Mouse (Mus musculus): ENCODE results near the gene Topbp1. TPM values are rescaled to one million over a fixed set of nuclear protein-coding genes. Genes with fewer than 3 reads are reported as not detected.

The Topbp1 gene
- polyA plus RNA-seq, 1 experiment from 2014 or later, result 22.8 TPM

DNA sequence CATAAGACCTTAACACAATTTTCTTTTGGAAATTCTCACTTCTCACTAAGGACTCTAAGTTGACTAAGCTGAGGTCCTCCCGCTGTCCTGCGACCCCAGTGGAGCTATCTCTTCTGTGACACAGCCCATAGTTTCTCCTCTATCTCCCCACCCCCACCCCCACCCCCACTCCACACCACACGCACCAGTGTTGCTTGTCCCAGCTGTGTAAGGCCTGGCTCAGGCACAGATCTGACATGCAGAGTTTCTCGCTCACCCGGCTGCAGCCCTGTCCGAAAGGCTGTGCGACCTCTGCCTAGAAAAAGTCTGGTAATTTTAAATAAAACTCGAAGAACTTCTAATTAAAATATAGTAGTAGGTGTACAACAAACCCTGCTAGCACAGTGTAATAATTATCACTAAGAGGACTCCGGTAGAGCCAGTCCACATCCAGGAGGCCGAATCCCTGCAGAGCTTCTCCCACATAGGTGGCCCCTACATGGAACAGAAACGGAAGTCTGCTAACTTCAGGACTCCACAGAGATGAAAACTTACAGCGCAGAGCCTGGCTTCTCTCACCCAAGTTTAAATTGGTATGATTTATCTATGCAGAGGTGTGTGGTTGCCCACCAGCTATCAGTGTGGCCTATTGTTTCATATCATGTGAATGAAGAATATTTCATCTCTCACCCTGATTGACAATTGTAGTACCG, 16.4 kb upstream of the Topbp1 start:
- H3K9ac ChIP-seq, result no peak overlapping the region
- H3K4me3 ChIP-seq (replicated peaks; ENCODE audit: low read length), result no peak overlapping the region
- no peak overlapping the region for H3K27ac ChIP-seq
- H3K9me3 ChIP-seq (ENCODE audit: control insufficient read depth, low read length), result no peaks in the 10 kb centered on the region
- no peaks in the 10 kb centered on the region for H3K36me3 ChIP-seq (replicated peaks; ENCODE audit: control insufficient read depth, insufficient read depth)
- DNase-seq (ENCODE audit: low spot score) (no peak), ATAC-seq (ENCODE audit: low FRiP score) (no peak)
- H3K27me3 ChIP-seq (ENCODE audit: control insufficient read depth, insufficient read depth, low read length), result no peaks in the 10 kb centered on the region
- 90% methylated on average over 13 of the region's 13 CpGs for WGBS
- no peak overlapping the region for H3K4me2 ChIP-seq (replicated peaks)
- H3K4me1 ChIP-seq (replicated peaks; ENCODE audit: control insufficient read depth, insufficient read depth, low read length), result no peaks in the 10 kb centered on the region

DNA sequence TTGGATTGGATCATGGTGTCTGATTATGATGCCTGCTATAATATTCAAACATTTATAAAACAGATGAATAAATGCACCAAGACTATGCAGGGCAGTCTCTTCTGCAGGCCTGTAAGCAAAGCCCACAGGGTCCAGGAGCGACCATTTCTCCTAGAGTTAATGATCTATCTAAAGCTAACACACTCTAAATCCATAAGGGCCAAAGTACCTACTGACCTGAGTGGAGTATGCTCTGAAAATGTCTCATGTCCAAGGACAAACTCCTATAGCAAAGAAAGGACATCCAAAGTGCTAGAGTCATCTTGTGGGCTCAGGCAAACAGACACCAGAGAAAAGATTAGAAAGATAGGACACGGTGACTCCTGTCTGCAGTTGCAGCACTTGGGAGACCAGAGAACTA, 10.5 kb upstream of the Topbp1 start:
- ATAC-seq (ENCODE audit: low FRiP score), result no peak
- WGBS, result 92% methylated on average over 2 of the region's 2 CpGs

DNA sequence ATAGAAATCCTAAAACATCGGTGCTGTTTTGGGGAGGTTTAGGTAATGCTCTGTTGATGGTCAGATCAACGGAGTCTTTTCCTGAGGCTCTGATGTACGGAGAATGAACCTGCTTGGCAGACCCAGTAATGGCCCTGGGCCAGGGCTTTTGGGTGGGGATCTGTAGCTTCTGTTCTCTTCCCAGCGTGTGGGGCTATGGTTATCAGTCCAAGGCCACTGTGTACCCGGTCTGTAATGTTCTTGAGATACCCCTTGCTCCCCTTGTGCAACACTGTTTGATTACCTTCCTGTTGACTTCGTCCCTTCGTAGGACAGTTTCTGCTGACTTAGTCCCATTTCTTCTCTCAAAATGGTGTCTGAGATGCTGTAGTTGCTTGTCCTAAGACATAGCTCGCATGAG, 3.9 kb upstream of the Topbp1 start:
- DNase-seq (ENCODE audit: low spot score) (no peak), ATAC-seq (ENCODE audit: low FRiP score) (no peak)
- Histone ChIP-seq H3K9ac (no peak overlapping the region), H3K4me1 (replicated peaks; ENCODE audit: control insufficient read depth, insufficient read depth, low read length) (peaks cover 6% of the 10 kb centered on the region), H3K9me3 (ENCODE audit: control insufficient read depth, low read length) (no peaks in the 10 kb centered on the region), H3K4me2 (replicated peaks) (no peak overlapping the region), H3K36me3 (replicated peaks; ENCODE audit: control insufficient read depth, insufficient read depth) (no peaks in the 10 kb centered on the region), H3K27me3 (ENCODE audit: control insufficient read depth, insufficient read depth, low read length) (no peaks in the 10 kb centered on the region), H3K4me3 (replicated peaks; ENCODE audit: low read length) (no peak overlapping the region), H3K27ac (no peak overlapping the region)
- 92% methylated on average over 8 of the region's 8 CpGs for WGBS

More for the DNA sequence above, 10.5 kb upstream of the Topbp1 start:
- H3K9me3 ChIP-seq (ENCODE audit: control insufficient read depth, low read length), result no peaks in the 10 kb centered on the region
- H3K4me2 ChIP-seq (replicated peaks), result no peak overlapping the region
- no peaks in the 10 kb centered on the region for H3K27me3 ChIP-seq (ENCODE audit: control insufficient read depth, insufficient read depth, low read length)
- H3K4me1 ChIP-seq (replicated peaks; ENCODE audit: control insufficient read depth, insufficient read depth, low read length), result no peaks in the 10 kb centered on the region
- H3K4me3 ChIP-seq (replicated peaks; ENCODE audit: low read length), result no peak overlapping the region
- no peak overlapping the region for H3K27ac ChIP-seq
- no peaks in the 10 kb centered on the region for H3K36me3 ChIP-seq (replicated peaks; ENCODE audit: control insufficient read depth, insufficient read depth)
- DNase-seq (ENCODE audit: low spot score), result no peak
- H3K9ac ChIP-seq, result no peak overlapping the region

DNA sequence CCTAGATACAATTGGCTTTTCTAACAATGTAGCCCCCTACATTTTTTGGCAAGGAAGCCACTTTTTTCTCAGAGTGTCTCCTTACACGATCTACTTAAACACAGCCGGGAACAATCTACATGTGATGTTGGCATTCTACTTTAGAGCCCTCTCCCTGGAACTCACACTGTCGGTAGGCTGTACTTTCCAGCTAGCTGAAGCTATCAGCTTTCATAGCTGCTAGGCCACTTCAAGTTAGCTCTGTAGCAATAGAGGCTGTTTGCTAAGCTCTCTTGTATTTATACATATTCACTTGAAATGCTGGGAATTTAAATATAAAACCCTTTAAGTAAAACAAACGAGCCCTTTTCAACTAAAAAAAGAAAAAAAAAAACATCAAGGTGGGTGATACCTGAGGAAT, 2.8 kb upstream of the Topbp1 start:
- Histone ChIP-seq H3K27me3 (ENCODE audit: control insufficient read depth, insufficient read depth, low read length) (no peaks in the 10 kb centered on the region), H3K9me3 (ENCODE audit: control insufficient read depth, low read length) (no peaks in the 10 kb centered on the region), H3K9ac (no peak overlapping the region), H3K4me3 (replicated peaks; ENCODE audit: low read length) (no peak overlapping the region), H3K36me3 (replicated peaks; ENCODE audit: control insufficient read depth, insufficient read depth) (no peaks in the 10 kb centered on the region), H3K4me2 (replicated peaks) (no peak overlapping the region), H3K4me1 (replicated peaks; ENCODE audit: control insufficient read depth, insufficient read depth, low read length) (peaks cover 6% of the 10 kb centered on the region), H3K27ac (no peak overlapping the region)
- ATAC-seq (ENCODE audit: low FRiP score) (no peak), DNase-seq (ENCODE audit: low spot score) (no peak)
- WGBS, result 86% methylated on average over 4 of the region's 4 CpGs

DNA sequence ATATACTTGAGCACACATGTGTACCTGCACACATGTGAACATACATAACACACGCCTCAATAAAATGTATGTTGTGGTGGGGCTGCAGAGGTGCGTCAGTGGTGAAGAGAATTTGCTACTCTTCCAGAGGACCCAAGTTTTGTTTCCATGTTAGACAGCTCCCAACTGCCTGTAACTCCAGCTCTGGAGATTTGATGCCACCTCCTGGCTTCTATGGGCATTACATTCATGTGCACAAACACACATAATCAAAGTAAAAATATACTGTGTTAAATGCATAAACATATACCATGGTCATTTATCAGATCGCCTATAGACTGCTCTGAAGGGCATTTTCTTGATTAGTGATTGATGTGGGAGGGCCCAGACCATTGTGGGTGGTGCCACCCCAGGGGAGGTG, 2.3 kb upstream of the Topbp1 start:
- peak; percentile 45; the same call in 1 of the 2 replicates for ATAC-seq (ENCODE audit: low FRiP score)
- H3K36me3 ChIP-seq (replicated peaks; ENCODE audit: control insufficient read depth, insufficient read depth), result 0 out of 2 replicates have a peak, but pooled peaks cover 2% of the 10 kb centered on the region
- no peak overlapping the region for H3K4me2 ChIP-seq (replicated peaks)
- H3K27ac ChIP-seq, result no peak overlapping the region
- no peaks in the 10 kb centered on the region for H3K9me3 ChIP-seq (ENCODE audit: control insufficient read depth, low read length)
- WGBS, result 58% methylated on average over 3 of the region's 3 CpGs
- H3K9ac ChIP-seq, result no peak overlapping the region
- DNase-seq (ENCODE audit: low spot score), result peak; percentile 78
- H3K4me1 ChIP-seq (replicated peaks; ENCODE audit: control insufficient read depth, insufficient read depth, low read length), result peaks cover 6% of the 10 kb centered on the region
- H3K4me3 ChIP-seq (replicated peaks; ENCODE audit: low read length), result no peak overlapping the region
- no peaks in the 10 kb centered on the region for H3K27me3 ChIP-seq (ENCODE audit: control insufficient read depth, insufficient read depth, low read length)

DNA sequence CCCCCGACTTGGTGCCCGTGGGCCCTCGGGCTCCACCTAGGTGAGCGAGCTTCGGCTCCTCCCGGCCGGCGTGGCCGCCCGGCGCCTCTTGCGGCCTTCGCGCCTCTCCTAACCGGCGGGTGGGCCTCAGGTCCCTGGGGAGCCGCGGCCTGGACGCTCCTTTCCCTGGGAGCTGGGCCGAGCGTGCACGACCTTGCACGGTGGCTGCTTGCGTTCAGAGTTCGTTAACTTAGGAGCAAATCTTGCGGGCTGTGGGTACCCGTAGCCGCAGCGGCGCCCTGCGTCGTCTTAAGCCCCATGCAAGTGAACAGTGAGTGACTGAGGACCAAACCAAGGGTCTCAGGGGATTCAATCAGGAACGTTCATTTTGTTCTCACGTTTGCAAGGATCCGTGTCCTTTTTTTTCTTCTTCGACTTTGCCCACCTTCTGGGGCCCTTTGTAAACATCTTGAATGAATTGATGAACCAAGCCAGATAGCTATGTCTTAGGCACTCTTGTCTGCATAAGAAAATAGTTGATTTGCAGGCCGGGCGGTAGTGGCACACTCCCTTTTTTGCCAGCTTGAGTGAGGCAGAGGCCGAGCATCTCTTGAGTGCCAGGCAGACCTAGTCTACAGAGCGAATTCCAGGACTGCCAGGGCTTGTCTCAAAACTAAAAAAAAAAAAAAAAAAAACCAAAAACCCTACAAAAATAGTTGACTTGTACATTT, 472 bp downstream of the Topbp1 start:
- Histone ChIP-seq H3K27ac (peak overlapping the region; percentile 91; the same call in 1 of the 2 replicates), H3K9me3 (ENCODE audit: control insufficient read depth, low read length) (no peaks in the 10 kb centered on the region), H3K4me3 (replicated peaks; ENCODE audit: low read length) (peak overlapping the region; percentile 78), H3K36me3 (replicated peaks; ENCODE audit: control insufficient read depth, insufficient read depth) (peaks cover 25% of the 10 kb centered on the region), H3K4me1 (replicated peaks; ENCODE audit: control insufficient read depth, insufficient read depth, low read length) (peaks cover 6% of the 10 kb centered on the region), H3K27me3 (ENCODE audit: control insufficient read depth, insufficient read depth, low read length) (no peaks in the 10 kb centered on the region), H3K4me2 (replicated peaks) (peak overlapping the region; percentile 79), H3K9ac (peak overlapping the region; percentile 86)
- DNase-seq (ENCODE audit: low spot score) (no peak), ATAC-seq (ENCODE audit: low FRiP score) (peak; percentile 55)
- WGBS, result under 1% methylated on average over 40 of the region's 40 CpGs

DNA sequence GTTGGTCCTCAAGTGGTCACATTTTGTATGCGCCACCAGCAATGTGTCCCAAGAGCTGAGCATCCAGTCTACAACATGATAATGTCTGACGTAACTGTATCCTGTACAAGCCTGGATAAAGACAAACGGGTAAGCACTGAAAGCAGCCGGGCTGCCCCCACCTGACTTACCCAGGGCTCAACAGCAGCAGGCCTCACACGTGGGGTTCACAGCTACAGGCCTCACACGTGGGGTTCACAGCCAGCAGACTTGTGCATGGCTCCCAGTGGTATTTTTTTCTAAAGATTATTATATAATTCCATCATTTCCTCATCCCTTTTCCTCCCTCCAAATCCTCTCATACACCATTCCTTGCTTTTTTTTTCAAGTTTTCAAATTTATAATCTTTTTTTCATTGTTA, 4.8 kb downstream of the Topbp1 start:
- no peak for ATAC-seq (ENCODE audit: low FRiP score)
- H3K4me2 ChIP-seq (replicated peaks), result no peak overlapping the region
- DNase-seq (ENCODE audit: low spot score), result no peak
- WGBS, result 90% methylated on average over 6 of the region's 6 CpGs
- H3K27ac ChIP-seq, result no peak overlapping the region
- H3K9me3 ChIP-seq (ENCODE audit: control insufficient read depth, low read length), result no peaks in the 10 kb centered on the region
- no peaks in the 10 kb centered on the region for H3K27me3 ChIP-seq (ENCODE audit: control insufficient read depth, insufficient read depth, low read length)
- peaks cover 6% of the 10 kb centered on the region for H3K4me1 ChIP-seq (replicated peaks; ENCODE audit: control insufficient read depth, insufficient read depth, low read length)
- H3K36me3 ChIP-seq (replicated peaks; ENCODE audit: control insufficient read depth, insufficient read depth), result peaks cover 61% of the 10 kb centered on the region
- H3K4me3 ChIP-seq (replicated peaks; ENCODE audit: low read length), result no peak overlapping the region
- H3K9ac ChIP-seq, result no peak overlapping the region

DNA sequence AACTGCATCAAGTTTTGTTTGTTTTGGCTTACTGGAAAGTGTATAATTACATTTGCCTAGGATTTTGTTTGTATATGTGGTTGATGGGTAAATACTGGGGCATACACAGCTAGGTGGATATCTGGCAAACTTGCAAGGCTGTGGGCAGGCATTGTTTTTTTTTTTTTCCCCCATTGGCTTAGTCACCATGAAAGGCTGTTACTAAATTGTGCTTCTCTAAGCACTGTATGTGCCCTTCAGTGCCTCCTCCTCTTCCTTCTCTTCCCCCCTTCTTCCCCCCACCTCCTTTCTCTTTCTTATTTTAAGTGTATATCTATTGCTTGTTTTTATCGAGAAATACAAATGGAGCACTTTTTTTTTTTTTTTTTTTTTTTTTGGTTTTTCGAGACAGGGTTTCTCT, 19.7 kb downstream of the Topbp1 start:
- H3K36me3 ChIP-seq (replicated peaks; ENCODE audit: control insufficient read depth, insufficient read depth), result peaks cover 79% of the 10 kb centered on the region

DNA sequence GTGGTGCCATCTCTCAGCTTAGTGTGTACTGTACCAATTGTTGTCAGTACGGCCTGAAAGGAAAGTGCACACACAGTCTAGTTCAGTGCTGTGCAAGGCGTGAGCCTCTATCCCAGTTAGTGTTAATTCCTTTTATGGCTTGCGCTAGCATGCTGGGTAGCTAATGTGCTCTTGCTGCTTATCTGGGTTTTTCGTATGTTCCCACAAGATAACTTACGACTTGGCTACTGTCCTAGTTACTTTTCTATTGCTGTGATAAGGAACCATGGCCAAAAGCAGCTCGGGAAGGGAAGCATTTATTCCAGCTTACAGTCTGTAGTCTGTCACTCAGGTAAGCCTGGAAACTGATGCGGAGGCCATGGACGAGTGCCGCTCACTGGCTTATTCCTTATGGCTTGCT, 21.4 kb downstream of the Topbp1 start:
- H3K27ac ChIP-seq, result no peak overlapping the region
- H3K36me3 ChIP-seq (replicated peaks; ENCODE audit: control insufficient read depth, insufficient read depth), result peaks cover 68% of the 10 kb centered on the region

More for the DNA sequence above, 19.7 kb downstream of the Topbp1 start:
- Histone ChIP-seq H3K4me2 (replicated peaks) (no peak overlapping the region), H3K27me3 (ENCODE audit: control insufficient read depth, insufficient read depth, low read length) (no peaks in the 10 kb centered on the region), H3K4me3 (replicated peaks; ENCODE audit: low read length) (no peak overlapping the region), H3K4me1 (replicated peaks; ENCODE audit: control insufficient read depth, insufficient read depth, low read length) (no peaks in the 10 kb centered on the region), H3K9me3 (ENCODE audit: control insufficient read depth, low read length) (no peaks in the 10 kb centered on the region), H3K9ac (no peak overlapping the region), H3K27ac (no peak overlapping the region)
- DNase-seq (ENCODE audit: low spot score) (no peak), ATAC-seq (ENCODE audit: low FRiP score) (no peak)
- 89% methylated on average over 1 of the region's 2 CpGs for WGBS

More for the DNA sequence above, 21.4 kb downstream of the Topbp1 start:
- Histone ChIP-seq H3K27me3 (ENCODE audit: control insufficient read depth, insufficient read depth, low read length) (no peaks in the 10 kb centered on the region), H3K4me1 (replicated peaks; ENCODE audit: control insufficient read depth, insufficient read depth, low read length) (no peaks in the 10 kb centered on the region), H3K9me3 (ENCODE audit: control insufficient read depth, low read length) (no peaks in the 10 kb centered on the region), H3K4me2 (replicated peaks) (no peak overlapping the region), H3K9ac (no peak overlapping the region), H3K4me3 (replicated peaks; ENCODE audit: low read length) (no peak overlapping the region)
- no peak for ATAC-seq (ENCODE audit: low FRiP score)
- 88% methylated on average over 9 of the region's 9 CpGs for WGBS
- no peak for DNase-seq (ENCODE audit: low spot score)
